Mouse (Mus musculus) adrenal gland, postnatal 25 days (tissue): ENCODE measurements around the gene Ralgapa2. TPM values are rescaled to one million over a fixed set of nuclear protein-coding genes. Genes with fewer than 3 reads are reported as not detected.

Experiments used
- DNase-seq: peaks from one replicate; pipeline ENCODE4 v3.0.0; 2021; ENCODE audit warnings: mixed read lengths
- total RNA-seq: library from RNA; stranded (reverse); gene quantifications from 2 replicates; pipeline ENCODE4 v1.2.3, GENCODE M21; 2021

Gene Ralgapa2
- total RNA-seq, 1 experiment from 2014 or later = 32.3 TPM

- DNase-seq = no peak
Measured at GRCm38 (mm10) chr2:146427380-146427779, 84.8 kb downstream of the Ralgapa2 start.

- DNase-seq = no peak
Measured at GRCm38 (mm10) chr2:146426321-146426720, 85.8 kb downstream of the Ralgapa2 start.

GRCm38 (mm10) chr2:146425235-146425634, 86.9 kb downstream of the Ralgapa2 start:
- no peak for DNase-seq

GRCm38 (mm10) chr2:146423710-146424301, 88.3 kb downstream of the Ralgapa2 start:
- DNase-seq = no peak

GRCm38 (mm10) chr2:146423032-146423691, 89.0 kb downstream of the Ralgapa2 start:
- DNase-seq = peak; percentile 32

- no peak for DNase-seq
Measured at GRCm38 (mm10) chr2:146416283-146416682, 95.9 kb downstream of the Ralgapa2 start.

- DNase-seq = peak; percentile 76
Measured at GRCm38 (mm10) chr2:146414484-146415291, 97.5 kb downstream of the Ralgapa2 start.

GRCm38 (mm10) chr2:146412733-146413132, 99.4 kb downstream of the Ralgapa2 start:
- DNase-seq = no peak

- no peak for DNase-seq
Measured at GRCm38 (mm10) chr2:146411904-146412303, 100.2 kb downstream of the Ralgapa2 start.

- no peak for DNase-seq
Measured at GRCm38 (mm10) chr2:146407078-146407477, 105.1 kb downstream of the Ralgapa2 start.

GRCm38 (mm10) chr2:146401588-146401987, 110.6 kb downstream of the Ralgapa2 start:
- DNase-seq = no peak

- no peak for DNase-seq
Measured at GRCm38 (mm10) chr2:146400738-146401137, 111.4 kb downstream of the Ralgapa2 start.

- no peak for DNase-seq
Measured at GRCm38 (mm10) chr2:146398211-146398865, 113.8 kb downstream of the Ralgapa2 start.

- no peak for DNase-seq
Measured at GRCm38 (mm10) chr2:146387211-146387610, 124.9 kb downstream of the Ralgapa2 start.

GRCm38 (mm10) chr2:146384582-146384981, 127.6 kb downstream of the Ralgapa2 start:
- no peak for DNase-seq

GRCm38 (mm10) chr2:146376293-146376692, 135.9 kb downstream of the Ralgapa2 start:
- no peak for DNase-seq

GRCm38 (mm10) chr2:146366098-146366497, 146.0 kb downstream of the Ralgapa2 start:
- DNase-seq = no peak

- no peak for DNase-seq
Measured at GRCm38 (mm10) chr2:146365368-146365983, 146.7 kb downstream of the Ralgapa2 start.

- no peak for DNase-seq
Measured at GRCm38 (mm10) chr2:146363483-146363882, 148.7 kb downstream of the Ralgapa2 start.

GRCm38 (mm10) chr2:146362932-146363331, 149.2 kb downstream of the Ralgapa2 start:
- no peak for DNase-seq

GRCm38 (mm10) chr2:146361969-146362368, 150.2 kb downstream of the Ralgapa2 start:
- no peak for DNase-seq

- DNase-seq = no peak
Measured at GRCm38 (mm10) chr2:146361076-146361475, 151.1 kb downstream of the Ralgapa2 start.
